Mouse (Mus musculus) liver, adult 2 months (tissue): ENCODE measurements at regions not wholly inside any gene's neighbourhood (a gene's known extent, or its start where the extent isn't known, plus 50 kb on each side); places are given as distances from the start of the nearest gene placed in this dataset.

Experiments
- CTCF ChIP-seq: fragments of 200-500 bp; IDR thresholded peaks from 2 replicates; pipeline ENCODE4 v1.5.1; 2011; ENCODE audit warnings: low read depth, low read length, control low read depth
- POLR2A ChIP-seq: fragments of 200-500 bp; IDR thresholded peaks from 2 replicates; pipeline ENCODE4 v1.6.1; 2011; ENCODE audit warnings: low read length, control low read depth; ENCODE audit not compliant: insufficient read depth; ENCODE audit errors: extremely low read depth

- no peak for TF ChIP-seq CTCF
- TF ChIP-seq POLR2A: no peak
These were observed 844.8 kb upstream of the Lrrc6 start for GRCm38 (mm10) chr15:67345179-67346148.
